Mouse (Mus musculus): ENCODE data around the gene Col15a1. TPM values are rescaled to one million over a fixed set of nuclear protein-coding genes. Genes with fewer than 3 reads are reported as not detected.

Gene Col15a1
- polyA plus RNA-seq, 1 experiment from 2014 or later: 3.4 TPM

GRCm38 (mm10) chr4:47284874-47285273 lies 76.9 kb downstream of the Col15a1 start:
- H3K4me3 ChIP-seq (ENCODE audit: low read depth, low read length): no peak overlapping the region
- H3K9ac ChIP-seq (ENCODE audit: low read length): no peak overlapping the region
- no peaks in the 10 kb centered on the region for H3K36me3 ChIP-seq (ENCODE audit: control insufficient read depth, insufficient read depth, low read length)
- no peak for ATAC-seq (ENCODE audit: insufficient read depth, low FRiP score, low TSS enrichment)
- H3K27me3 ChIP-seq (ENCODE audit: control insufficient read depth, insufficient read depth, low read length): no peaks in the 10 kb centered on the region
- 66% methylated on average over 9 of the region's 9 CpGs for WGBS
- no peak overlapping the region for H3K27ac ChIP-seq (ENCODE audit: low read depth, low read length)
- no peaks in the 10 kb centered on the region for H3K9me3 ChIP-seq (ENCODE audit: control insufficient read depth, low read length)
- H3K4me2 ChIP-seq (ENCODE audit: low read depth): no peak overlapping the region
- no peaks in the 10 kb centered on the region for H3K4me1 ChIP-seq (ENCODE audit: control insufficient read depth, insufficient read depth, low read length)
- DNase-seq (ENCODE audit: low spot score): no peak

- WGBS: 92% methylated on average over 3 of the region's 3 CpGs
- ATAC-seq (ENCODE audit: insufficient read depth, low FRiP score, low TSS enrichment): no peak
- H3K27ac ChIP-seq (ENCODE audit: low read depth, low read length): no peak overlapping the region
These were observed 78.7 kb downstream of the Col15a1 start for GRCm38 (mm10) chr4:47286599-47287147.

GRCm38 (mm10) chr4:47287468-47287867 lies 79.5 kb downstream of the Col15a1 start:
- no peak overlapping the region for H3K27ac ChIP-seq (ENCODE audit: low read depth, low read length)
- H3K4me2 ChIP-seq (ENCODE audit: low read depth): no peak overlapping the region
- H3K4me1 ChIP-seq (ENCODE audit: control insufficient read depth, insufficient read depth, low read length): no peaks in the 10 kb centered on the region
- ATAC-seq (ENCODE audit: insufficient read depth, low FRiP score, low TSS enrichment): no peak
- WGBS: 72% methylated on average over 4 of the region's 4 CpGs
- H3K4me3 ChIP-seq (ENCODE audit: low read depth, low read length): no peak overlapping the region
- no peak for DNase-seq (ENCODE audit: low spot score)
- no peak overlapping the region for H3K9ac ChIP-seq (ENCODE audit: low read length)
- no peaks in the 10 kb centered on the region for H3K9me3 ChIP-seq (ENCODE audit: control insufficient read depth, low read length)
- H3K36me3 ChIP-seq (ENCODE audit: control insufficient read depth, insufficient read depth, low read length): no peaks in the 10 kb centered on the region
- no peaks in the 10 kb centered on the region for H3K27me3 ChIP-seq (ENCODE audit: control insufficient read depth, insufficient read depth, low read length)

More at GRCm38 (mm10) chr4:47286599-47287147, 78.7 kb downstream of the Col15a1 start:
- no peak for DNase-seq (ENCODE audit: low spot score)
- H3K4me2 ChIP-seq (ENCODE audit: low read depth): no peak overlapping the region
- no peak overlapping the region for H3K9ac ChIP-seq (ENCODE audit: low read length)
- H3K4me3 ChIP-seq (ENCODE audit: low read depth, low read length): no peak overlapping the region
- no peaks in the 10 kb centered on the region for H3K27me3 ChIP-seq (ENCODE audit: control insufficient read depth, insufficient read depth, low read length)
- no peaks in the 10 kb centered on the region for H3K4me1 ChIP-seq (ENCODE audit: control insufficient read depth, insufficient read depth, low read length)
- no peaks in the 10 kb centered on the region for H3K36me3 ChIP-seq (ENCODE audit: control insufficient read depth, insufficient read depth, low read length)
- H3K9me3 ChIP-seq (ENCODE audit: control insufficient read depth, low read length): no peaks in the 10 kb centered on the region

GRCm38 (mm10) chr4:47288306-47288705 lies 80.3 kb downstream of the Col15a1 start:
- H3K27ac ChIP-seq (ENCODE audit: low read depth, low read length): no peak overlapping the region
- 58% methylated on average over 4 of the region's 4 CpGs for WGBS
- H3K4me2 ChIP-seq (ENCODE audit: low read depth): no peak overlapping the region
- H3K4me1 ChIP-seq (ENCODE audit: control insufficient read depth, insufficient read depth, low read length): no peaks in the 10 kb centered on the region
- H3K9ac ChIP-seq (ENCODE audit: low read length): no peak overlapping the region
- no peak overlapping the region for H3K4me3 ChIP-seq (ENCODE audit: low read depth, low read length)
- no peaks in the 10 kb centered on the region for H3K36me3 ChIP-seq (ENCODE audit: control insufficient read depth, insufficient read depth, low read length)
- no peaks in the 10 kb centered on the region for H3K9me3 ChIP-seq (ENCODE audit: control insufficient read depth, low read length)
- no peaks in the 10 kb centered on the region for H3K27me3 ChIP-seq (ENCODE audit: control insufficient read depth, insufficient read depth, low read length)
- no peak for DNase-seq (ENCODE audit: low spot score)
- ATAC-seq (ENCODE audit: insufficient read depth, low FRiP score, low TSS enrichment): no peak

GRCm38 (mm10) chr4:47289526-47289925 lies 81.6 kb downstream of the Col15a1 start:
- Histone ChIP-seq H3K4me3 (ENCODE audit: low read depth, low read length) (no peak overlapping the region), H3K27me3 (ENCODE audit: control insufficient read depth, insufficient read depth, low read length) (no peaks in the 10 kb centered on the region), H3K4me2 (ENCODE audit: low read depth) (no peak overlapping the region), H3K4me1 (ENCODE audit: control insufficient read depth, insufficient read depth, low read length) (no peaks in the 10 kb centered on the region), H3K9me3 (ENCODE audit: control insufficient read depth, low read length) (no peaks in the 10 kb centered on the region), H3K27ac (ENCODE audit: low read depth, low read length) (no peak overlapping the region), H3K36me3 (ENCODE audit: control insufficient read depth, insufficient read depth, low read length) (no peaks in the 10 kb centered on the region), H3K9ac (ENCODE audit: low read length) (no peak overlapping the region)
- 90% methylated on average over 3 of the region's 3 CpGs for whole genome bisulfite sequencing
- DNase-seq (ENCODE audit: low spot score) (no peak), ATAC-seq (ENCODE audit: insufficient read depth, low FRiP score, low TSS enrichment) (no peak)

- Histone ChIP-seq H3K9ac (ENCODE audit: low read length) (no peak overlapping the region), H3K4me1 (ENCODE audit: control insufficient read depth, insufficient read depth, low read length) (no peaks in the 10 kb centered on the region), H3K9me3 (ENCODE audit: control insufficient read depth, low read length) (no peaks in the 10 kb centered on the region), H3K4me3 (ENCODE audit: low read depth, low read length) (no peak overlapping the region), H3K27me3 (ENCODE audit: control insufficient read depth, insufficient read depth, low read length) (no peaks in the 10 kb centered on the region), H3K4me2 (ENCODE audit: low read depth) (no peak overlapping the region), H3K36me3 (ENCODE audit: control insufficient read depth, insufficient read depth, low read length) (no peaks in the 10 kb centered on the region), H3K27ac (ENCODE audit: low read depth, low read length) (no peak overlapping the region)
- ATAC-seq (ENCODE audit: insufficient read depth, low FRiP score, low TSS enrichment): no peak
- no peak for DNase-seq (ENCODE audit: low spot score)
- WGBS: 84% methylated on average over 2 of the region's 2 CpGs
These were observed 82.5 kb downstream of the Col15a1 start for GRCm38 (mm10) chr4:47290448-47290847.

GRCm38 (mm10) chr4:47291013-47291412 lies 83.1 kb downstream of the Col15a1 start:
- ATAC-seq (ENCODE audit: insufficient read depth, low FRiP score, low TSS enrichment) (no peak), DNase-seq (ENCODE audit: low spot score) (no peak)
- no peaks in the 10 kb centered on the region for H3K4me1 ChIP-seq (ENCODE audit: control insufficient read depth, insufficient read depth, low read length)
- H3K36me3 ChIP-seq (ENCODE audit: control insufficient read depth, insufficient read depth, low read length): no peaks in the 10 kb centered on the region
- no peak overlapping the region for H3K27ac ChIP-seq (ENCODE audit: low read depth, low read length)
- no peaks in the 10 kb centered on the region for H3K27me3 ChIP-seq (ENCODE audit: control insufficient read depth, insufficient read depth, low read length)
- H3K9ac ChIP-seq (ENCODE audit: low read length): no peak overlapping the region
- H3K9me3 ChIP-seq (ENCODE audit: control insufficient read depth, low read length): no peaks in the 10 kb centered on the region
- no peak overlapping the region for H3K4me2 ChIP-seq (ENCODE audit: low read depth)
- WGBS: 31% methylated on average over 1 of the region's 1 CpGs
- no peak overlapping the region for H3K4me3 ChIP-seq (ENCODE audit: low read depth, low read length)

GRCm38 (mm10) chr4:47292956-47293355 lies 85.0 kb downstream of the Col15a1 start:
- Histone ChIP-seq H3K27me3 (ENCODE audit: control insufficient read depth, insufficient read depth, low read length) (no peaks in the 10 kb centered on the region), H3K36me3 (ENCODE audit: control insufficient read depth, insufficient read depth, low read length) (no peaks in the 10 kb centered on the region), H3K9me3 (ENCODE audit: control insufficient read depth, low read length) (no peaks in the 10 kb centered on the region), H3K4me1 (ENCODE audit: control insufficient read depth, insufficient read depth, low read length) (no peaks in the 10 kb centered on the region), H3K27ac (ENCODE audit: low read depth, low read length) (no peak overlapping the region), H3K9ac (ENCODE audit: low read length) (no peak overlapping the region), H3K4me2 (ENCODE audit: low read depth) (no peak overlapping the region), H3K4me3 (ENCODE audit: low read depth, low read length) (no peak overlapping the region)
- DNase-seq (ENCODE audit: low spot score): no peak
- ATAC-seq (ENCODE audit: insufficient read depth, low FRiP score, low TSS enrichment): no peak
- WGBS: 65% methylated on average over 4 of the region's 4 CpGs

GRCm38 (mm10) chr4:47293771-47294543 lies 86.0 kb downstream of the Col15a1 start:
- Histone ChIP-seq H3K27me3 (ENCODE audit: control insufficient read depth, insufficient read depth, low read length) (no peaks in the 10 kb centered on the region), H3K36me3 (ENCODE audit: control insufficient read depth, insufficient read depth, low read length) (no peaks in the 10 kb centered on the region), H3K4me1 (ENCODE audit: control insufficient read depth, insufficient read depth, low read length) (no peaks in the 10 kb centered on the region), H3K4me3 (ENCODE audit: low read depth, low read length) (no peak overlapping the region), H3K9ac (ENCODE audit: low read length) (no peak overlapping the region), H3K27ac (ENCODE audit: low read depth, low read length) (no peak overlapping the region), H3K9me3 (ENCODE audit: control insufficient read depth, low read length) (no peaks in the 10 kb centered on the region), H3K4me2 (ENCODE audit: low read depth) (no peak overlapping the region)
- ATAC-seq (ENCODE audit: insufficient read depth, low FRiP score, low TSS enrichment) (no peak), DNase-seq (ENCODE audit: low spot score) (no peak)
- WGBS: 80% methylated on average over 16 of the region's 16 CpGs
